Comparison of ENCODE assay signal across 8 mouse cellular contexts in the genomic region with DNA sequence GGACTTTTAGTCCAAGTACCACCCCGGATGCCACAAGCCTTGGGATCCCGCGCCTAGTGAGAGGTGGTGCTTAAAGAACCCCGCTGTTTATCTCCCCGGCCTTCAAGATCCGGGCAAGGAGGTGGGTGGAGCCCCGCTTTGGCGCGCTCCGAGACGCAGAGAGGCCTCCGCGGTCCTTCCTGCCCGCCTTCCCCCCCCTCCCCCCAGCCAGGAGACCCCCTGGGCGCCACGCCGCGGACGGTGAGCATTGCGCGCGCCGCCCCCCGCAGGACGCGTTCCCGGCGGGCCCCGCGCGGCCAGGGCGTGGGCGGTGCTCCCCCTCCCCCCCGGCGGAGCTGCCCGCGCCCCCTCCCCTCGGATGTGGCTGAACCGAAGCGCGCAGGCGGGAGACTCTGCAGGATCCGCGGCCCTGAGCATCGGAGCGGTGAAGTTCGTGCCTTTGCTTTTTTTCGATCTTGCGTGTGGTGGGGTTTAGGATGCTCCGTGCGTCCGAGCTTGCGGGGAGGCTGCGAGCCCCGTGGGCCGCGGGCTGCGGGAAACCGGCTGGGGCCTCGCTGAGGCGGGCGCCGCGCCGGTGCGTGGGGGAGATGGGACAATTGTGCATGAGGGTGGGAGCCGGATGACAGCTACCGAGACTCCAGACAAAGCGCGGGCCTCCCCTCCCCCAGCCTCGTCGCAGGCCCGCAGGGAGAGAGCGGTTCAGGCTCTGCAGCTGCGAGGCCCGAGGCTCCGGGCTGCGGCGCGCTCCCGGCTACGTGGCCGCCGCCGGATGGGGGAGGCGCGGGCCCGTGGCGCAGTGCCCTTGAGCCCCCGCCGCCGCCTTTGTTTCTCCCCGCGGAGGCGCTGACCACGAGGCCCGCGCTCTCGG. TPM values are rescaled to one million over a fixed set of nuclear protein-coding genes. Genes with fewer than 3 reads are reported as not detected.
DNase-seq lines count a peak whose midpoint lies in the region; ATAC-seq and TF ChIP-seq lines count a peak whose summit lies in the region.

A gene (plus strand): TSS at position 50 of the 868 bp plus-strand sequence.

- peaks cover 33% of the 10 kb centered on the region for H3K4me1 ChIP-seq in forebrain, embryonic 14.5 days (ENCODE audit: control insufficient read depth, insufficient read depth, low read length)
- H3K4me1 ChIP-seq in lung, adult 2 months (ENCODE audit: control insufficient read depth, insufficient read depth, low read length), result peaks cover 11% of the 10 kb centered on the region
- H3K4me1 ChIP-seq in olfactory bulb, adult 2 months (ENCODE audit: control insufficient read depth, insufficient read depth, low read length), result peaks cover 4% of the 10 kb centered on the region; the same call in 1 of the 2 replicates
- peaks cover 7% of the 10 kb centered on the region for H3K4me1 ChIP-seq in thymus, adult 2 months (replicated peaks; ENCODE audit: control insufficient read depth, insufficient read depth, low read length)

- peak within 1 kb of the TSS; percentile 100 for H3K9ac ChIP-seq in forebrain, embryonic 14.5 days (ENCODE audit: low read length)

- peaks cover 50% of the 10 kb centered on the region for H3K36me3 ChIP-seq in forebrain, embryonic 14.5 days (ENCODE audit: control insufficient read depth, insufficient read depth, low read length)
- H3K36me3 ChIP-seq in thymus, adult 2 months (ENCODE audit: control insufficient read depth, insufficient read depth, low read length), result peaks cover 34% of the 10 kb centered on the region

- no peaks in the 10 kb centered on the region for H3K27me3 ChIP-seq in forebrain, embryonic 14.5 days (replicated peaks; ENCODE audit: control insufficient read depth, insufficient read depth, low read length)
- no peaks in the 10 kb centered on the region for H3K27me3 ChIP-seq in thymus, adult 2 months (ENCODE audit: control insufficient read depth, insufficient read depth, low read length)

- ATAC-seq in cerebellum, adult (ENCODE audit: insufficient number of reproducible peaks, low FRiP score, low TSS enrichment), result peak; percentile 75
- peak; percentile 79 for ATAC-seq in forebrain, embryonic 14.5 days

- peak within 1 kb of the TSS; percentile 81 for H3K4me2 ChIP-seq in forebrain, embryonic 14.5 days (ENCODE audit: low read length)

- peak; percentile 95 for DNase-seq in ES-CJ7 (ENCODE audit: low read depth, low spot score)
- DNase-seq in forebrain, embryonic 14.5 days (ENCODE audit: low spot score), result peak; percentile 94
- peak; percentile 77 to 82 for DNase-seq in heart, postnatal 10 days
- DNase-seq in layer of hippocampus, adult 18-20 months (ENCODE audit: low spot score in 2 of 2), result peak; percentile 73 to 86
- peak; percentile 79 for DNase-seq in lung, adult 2 months
- peak; percentile 87 for DNase-seq in thymus, adult 2 months

- under 1% methylated on average over 69 of the region's 99 CpGs for WGBS in forebrain, embryonic 14.5 days
- WGBS in lung, adult 2 months, result under 1% methylated on average over 79 of the region's 99 CpGs
- WGBS in olfactory bulb, adult 2 months, result under 1% methylated on average over 91 of the region's 99 CpGs
- WGBS in thymus, adult 2 months, result under 1% methylated on average over 89 of the region's 99 CpGs

- TF ChIP-seq CTCF in lung, adult 2 months (IDR thresholded peaks at IDR 0.05; ENCODE audit: insufficient read depth, low read length), result no peak
- no peak for TF ChIP-seq CTCF in olfactory bulb, adult 2 months (IDR thresholded peaks at IDR 0.05; ENCODE audit: insufficient read depth, low read depth, low read length)
- TF ChIP-seq CTCF in thymus, adult 2 months (IDR thresholded peaks at IDR 0.05; ENCODE audit: borderline replicate concordance, control insufficient read depth, extremely low read depth, insufficient read depth, low read length, poor library complexity), result peak; percentile 41; the same call in 1 of the 2 replicates

- peak; percentile 9; the same call in 1 of the 2 replicates for TF ChIP-seq POLR2A in lung, adult 2 months (IDR thresholded peaks at IDR 0.05; ENCODE audit: borderline replicate concordance, extremely low read depth, low read depth, low read length)
- TF ChIP-seq POLR2A in olfactory bulb, adult 2 months (IDR thresholded peaks at IDR 0.05; ENCODE audit: insufficient read depth, low read depth, low read length), result peak; percentile 47; the same call in 1 of the 2 replicates
- TF ChIP-seq POLR2A in thymus, adult 2 months (IDR thresholded peaks at IDR 0.05; ENCODE audit: control insufficient read depth, extremely low read depth, insufficient read depth, low read length, poor library complexity), result peak; percentile 41; the same call in 1 of the 2 replicates

- H3K27ac ChIP-seq in forebrain, embryonic 14.5 days (ENCODE audit: low read depth, low read length), result peak within 1 kb of the TSS; percentile 100
- peak within 1 kb of the TSS; percentile 99 for H3K27ac ChIP-seq in olfactory bulb, adult 2 months (ENCODE audit: insufficient read depth, low read depth, low read length)
- peak within 1 kb of the TSS; percentile 95 for H3K27ac ChIP-seq in thymus, adult 2 months (ENCODE audit: control insufficient read depth, insufficient read depth, low read length)

- peak within 1 kb of the TSS; percentile 100 for H3K4me3 ChIP-seq in forebrain, embryonic 14.5 days (ENCODE audit: low read depth, low read length)
- peak within 1 kb of the TSS; percentile 98 for H3K4me3 ChIP-seq in lung, adult 2 months (replicated peaks; ENCODE audit: extremely low read depth, low read depth, low read length)
- peak within 1 kb of the TSS; percentile 79 for H3K4me3 ChIP-seq in olfactory bulb, adult 2 months (ENCODE audit: insufficient read depth, low read depth, low read length)
- H3K4me3 ChIP-seq in thymus, adult 2 months (ENCODE audit: control insufficient read depth, insufficient read depth, low read length), result peak within 1 kb of the TSS; percentile 90

- intact Hi-C loops in heart, postnatal 10 days (cut with DNase I), result no loop called here

- H3K9me3 ChIP-seq in forebrain, embryonic 14.5 days (replicated peaks; ENCODE audit: control insufficient read depth, low read length), result no peaks in the 10 kb centered on the region

RNA-seq across cellular contexts. Expression of the gene that starts here (rescaled TPM):
- 529 and 591 TPM in 2 replicates for polyA plus RNA-seq in forebrain, embryonic 14.5 days (2014; fragmentation: Nextera tagmentation; extraction: Ambion mirVana)
- 100 to 1,000 TPM; 113 to 126 TPM for total RNA-seq in heart, postnatal 10 days (2021)
- total RNA-seq in layer of hippocampus, adult 18-20 months (2021), result 100 to 1,000 TPM; 130 to 142 TPM
- 5.1 and 9.7 TPM in 2 replicates for polyA plus RNA-seq in lung, adult 2 months (2012; rRNA removed)
- polyA plus RNA-seq in olfactory bulb, adult 2 months (2012; ENCODE audit: insufficient read depth, insufficient read length, low replicate concordance, missing spikeins), result 577 TPM in 1 of 2 replicates, not detected in the other
- polyA plus RNA-seq in thymus, adult 2 months (2012; rRNA removed), result 20.5 and 24.4 TPM in 2 replicates

Comparison
In these comparisons a context has a peak if more than half of its experiments do, and no peak if none do; other contexts are left out.
1. Peak in every context shown above with its lines: DNase-seq, ATAC-seq, H3K4me3 ChIP-seq and H3K27ac ChIP-seq.
2. RNA of the gene that starts here (polyA plus RNA-seq): 529 to 591 TPM in forebrain, embryonic 14.5 days and 577 TPM in olfactory bulb, adult 2 months; 20.5 to 24.4 TPM in thymus, adult 2 months and 5.1 to 9.7 TPM in lung, adult 2 months; every median in the first group is over 10 times any median in the second.